Mouse (Mus musculus): ENCODE data around the gene Il3ra. TPM values are rescaled to one million over a fixed set of nuclear protein-coding genes. Genes with fewer than 3 reads are reported as not detected.

Il3ra gene
- polyA plus RNA-seq (2015; fragmentation: Nextera tagmentation; extraction: Ambion mirVana), result 12.2 and 14.3 TPM in 2 replicates

GRCm38 (mm10) chr14:14345948-14346812 lies at the start of gene Il3ra:
Gene Il3ra (plus strand): TSS chr14:14346275.
- ATAC-seq (peak; percentile 71), DNase-seq (ENCODE audit: low spot score) (peak; percentile 91)
- peak within 1 kb of the TSS; percentile 53 for H3K4me3 ChIP-seq (ENCODE audit: low read depth, low read length)
- no peaks in the 10 kb centered on the region for H3K27me3 ChIP-seq (replicated peaks; ENCODE audit: insufficient read depth, low read length)
- 2% methylated on average over 53 of the region's 69 CpGs for WGBS
- no peaks in the 10 kb centered on the region for H3K36me3 ChIP-seq (ENCODE audit: insufficient read depth, low read length)
- H3K9me3 ChIP-seq (ENCODE audit: low read length), result peaks cover 29% of the 10 kb centered on the region
- H3K9ac ChIP-seq (replicated peaks; ENCODE audit: low read depth), result no peak within 1 kb of the TSS
- peak within 1 kb of the TSS; percentile 82 for H3K27ac ChIP-seq (ENCODE audit: low read length)
- peak within 1 kb of the TSS; percentile 65 for H3K4me2 ChIP-seq (replicated peaks; ENCODE audit: low read depth, low read length)
- H3K4me1 ChIP-seq (ENCODE audit: insufficient read depth, low read depth, low read length), result no peaks in the 10 kb centered on the region
- TF ChIP-seq EP300 (IDR thresholded peaks at IDR 0.05) (peak; percentile 31; the same call in 1 of the 2 replicates), CTCF (IDR thresholded peaks at IDR 0.05) (no peak)

- Histone ChIP-seq H3K36me3 (ENCODE audit: insufficient read depth, low read length) (no peaks in the 10 kb centered on the region), H3K4me2 (replicated peaks; ENCODE audit: low read depth, low read length) (no peak overlapping the region), H3K27me3 (replicated peaks; ENCODE audit: insufficient read depth, low read length) (no peaks in the 10 kb centered on the region), H3K9ac (replicated peaks; ENCODE audit: low read depth) (no peak overlapping the region), H3K4me1 (ENCODE audit: insufficient read depth, low read depth, low read length) (no peaks in the 10 kb centered on the region), H3K27ac (ENCODE audit: low read length) (no peak overlapping the region), H3K4me3 (ENCODE audit: low read depth, low read length) (no peak overlapping the region), H3K9me3 (ENCODE audit: low read length) (no peaks in the 10 kb centered on the region)
- ATAC-seq, result no peak
- DNase-seq (ENCODE audit: low spot score), result no peak
- WGBS, result 45% methylated on average over 16 of the region's 16 CpGs
- no peak for TF ChIP-seq EP300 (IDR thresholded peaks at IDR 0.05)
- TF ChIP-seq CTCF (IDR thresholded peaks at IDR 0.05), result no peak
Observed at GRCm38 (mm10) chr14:14308938-14309337, 37.1 kb upstream of the Il3ra start.

GRCm38 (mm10) chr14:14309416-14309815 lies 36.7 kb upstream of the Il3ra start:
- H3K9ac ChIP-seq (replicated peaks; ENCODE audit: low read depth), result no peak overlapping the region
- no peaks in the 10 kb centered on the region for H3K36me3 ChIP-seq (ENCODE audit: insufficient read depth, low read length)
- H3K4me3 ChIP-seq (ENCODE audit: low read depth, low read length), result no peak overlapping the region
- H3K27me3 ChIP-seq (replicated peaks; ENCODE audit: insufficient read depth, low read length), result no peaks in the 10 kb centered on the region
- WGBS, result 45% methylated on average over 14 of the region's 14 CpGs
- ATAC-seq (no peak), DNase-seq (ENCODE audit: low spot score) (no peak)
- no peak overlapping the region for H3K27ac ChIP-seq (ENCODE audit: low read length)
- TF ChIP-seq CTCF (IDR thresholded peaks at IDR 0.05) (no peak), EP300 (IDR thresholded peaks at IDR 0.05) (no peak)
- H3K4me2 ChIP-seq (replicated peaks; ENCODE audit: low read depth, low read length), result no peak overlapping the region
- no peaks in the 10 kb centered on the region for H3K4me1 ChIP-seq (ENCODE audit: insufficient read depth, low read depth, low read length)
- H3K9me3 ChIP-seq (ENCODE audit: low read length), result no peaks in the 10 kb centered on the region

GRCm38 (mm10) chr14:14322528-14322927 lies 23.5 kb upstream of the Il3ra start, which contains the start of gene Olfr31:
Gene Olfr31 (plus strand): TSS chr14:14322828.
- Histone ChIP-seq H3K4me2 (replicated peaks; ENCODE audit: low read depth, low read length) (no peak within 1 kb of the TSS), H3K4me3 (ENCODE audit: low read depth, low read length) (no peak within 1 kb of the TSS), H3K4me1 (ENCODE audit: insufficient read depth, low read depth, low read length) (no peaks in the 10 kb centered on the region), H3K27ac (ENCODE audit: low read length) (no peak within 1 kb of the TSS), H3K9me3 (ENCODE audit: low read length) (no peaks in the 10 kb centered on the region), H3K9ac (replicated peaks; ENCODE audit: low read depth) (no peak within 1 kb of the TSS), H3K27me3 (replicated peaks; ENCODE audit: insufficient read depth, low read length) (no peaks in the 10 kb centered on the region), H3K36me3 (ENCODE audit: insufficient read depth, low read length) (no peaks in the 10 kb centered on the region)
- DNase-seq (ENCODE audit: low spot score) (no peak), ATAC-seq (no peak)
- TF ChIP-seq CTCF (IDR thresholded peaks at IDR 0.05) (no peak), EP300 (IDR thresholded peaks at IDR 0.05) (no peak)

GRCm38 (mm10) chr14:14345113-14345871 lies 783 bp upstream of the Il3ra start:
- H3K4me3 ChIP-seq (ENCODE audit: low read depth, low read length), result peak overlapping the region; percentile 53
- H3K4me2 ChIP-seq (replicated peaks; ENCODE audit: low read depth, low read length), result peak overlapping the region; percentile 65
- H3K27ac ChIP-seq (ENCODE audit: low read length), result peak overlapping the region; percentile 82
- TF ChIP-seq CTCF (IDR thresholded peaks at IDR 0.05) (peak; percentile 75), EP300 (IDR thresholded peaks at IDR 0.05) (no peak)
- DNase-seq (ENCODE audit: low spot score) (peak; percentile 97), ATAC-seq (peak; percentile 91)
- no peak overlapping the region for H3K9ac ChIP-seq (replicated peaks; ENCODE audit: low read depth)
- WGBS, result 9% methylated on average over 37 of the region's 40 CpGs
- no peaks in the 10 kb centered on the region for H3K4me1 ChIP-seq (ENCODE audit: insufficient read depth, low read depth, low read length)
- H3K27me3 ChIP-seq (replicated peaks; ENCODE audit: insufficient read depth, low read length), result no peaks in the 10 kb centered on the region
- H3K9me3 ChIP-seq (ENCODE audit: low read length), result peaks cover 22% of the 10 kb centered on the region
- H3K36me3 ChIP-seq (ENCODE audit: insufficient read depth, low read length), result no peaks in the 10 kb centered on the region

GRCm38 (mm10) chr14:14346813-14347100 lies 682 bp downstream of the Il3ra start:
- H3K27ac ChIP-seq (ENCODE audit: low read length), result peak overlapping the region; percentile 82; the same call in 1 of the 2 replicates
- no peak for ATAC-seq
- DNase-seq (ENCODE audit: low spot score), result no peak

More at GRCm38 (mm10) chr14:14346813-14347100, 682 bp downstream of the Il3ra start:
- no peak overlapping the region for H3K9ac ChIP-seq (replicated peaks; ENCODE audit: low read depth)
- H3K4me2 ChIP-seq (replicated peaks; ENCODE audit: low read depth, low read length), result peak overlapping the region; percentile 65
- H3K9me3 ChIP-seq (ENCODE audit: low read length), result peaks cover 30% of the 10 kb centered on the region
- no peaks in the 10 kb centered on the region for H3K4me1 ChIP-seq (ENCODE audit: insufficient read depth, low read depth, low read length)
- H3K4me3 ChIP-seq (ENCODE audit: low read depth, low read length), result peak overlapping the region; percentile 53
- TF ChIP-seq EP300 (IDR thresholded peaks at IDR 0.05) (no peak), CTCF (IDR thresholded peaks at IDR 0.05) (no peak)
- no peaks in the 10 kb centered on the region for H3K27me3 ChIP-seq (replicated peaks; ENCODE audit: insufficient read depth, low read length)
- 37% methylated on average over 7 of the region's 16 CpGs for WGBS
- no peaks in the 10 kb centered on the region for H3K36me3 ChIP-seq (ENCODE audit: insufficient read depth, low read length)

Measured in lung, postnatal 0 days (tissue).